ENCODE assay signal across 9 mouse cellular contexts in the genomic region with DNA sequence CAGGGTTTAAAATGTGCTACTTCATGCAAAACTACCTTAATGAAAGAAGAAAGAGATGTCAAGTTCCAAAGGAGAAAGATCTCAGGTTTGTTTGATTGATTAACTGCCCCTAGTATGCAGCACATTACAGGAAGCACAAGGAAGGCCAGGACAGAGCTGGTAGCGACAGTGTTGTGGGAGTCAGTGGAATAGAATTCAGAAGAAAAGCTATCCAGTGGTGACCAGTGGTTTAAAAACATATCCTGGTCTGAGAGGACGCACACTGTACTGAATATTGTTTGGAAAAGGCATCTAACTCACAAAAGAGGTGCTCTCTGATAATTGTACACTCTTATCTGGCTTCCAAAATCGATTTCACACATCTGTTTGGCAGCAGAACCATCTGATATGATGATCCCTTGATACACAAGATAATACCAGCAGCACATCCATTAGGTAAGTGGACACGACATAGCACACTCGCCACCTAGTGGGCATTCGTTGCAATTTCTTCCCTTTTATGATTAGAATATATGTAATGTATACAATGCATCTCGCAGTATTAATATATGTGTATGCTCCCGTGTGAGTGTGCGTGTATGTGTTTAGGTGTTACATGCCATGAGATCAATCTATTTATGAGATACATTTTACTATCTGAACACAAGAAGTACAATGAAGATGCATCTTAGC. TPM values are rescaled to one million over a fixed set of nuclear protein-coding genes. Genes with fewer than 3 reads are reported as not detected.
DNase-seq lines count a peak whose midpoint lies in the region; ATAC-seq and TF ChIP-seq lines count a peak whose summit lies in the region.
"Had no signal": no experiment of that assay in that cellular context is flagged by ENCODE, and none has a peak within 500 bp of the region (broad histone marks: within the 10 kb centered on the region; RNA-seq: fewer than 3 reads in every experiment).

No protein-coding gene starts in this region.

- WGBS in forebrain, embryonic 13.5 days = 32% methylated on average over 9 of the region's 9 CpGs
- 26% methylated on average over 9 of the region's 9 CpGs for WGBS in kidney, embryonic 16.5 days
- WGBS in lung, postnatal 0 days = 18% methylated on average over 9 of the region's 9 CpGs

- H3K27me3 ChIP-seq in forebrain, embryonic 13.5 days = no peaks in the 10 kb centered on the region
- no peaks in the 10 kb centered on the region for H3K27me3 ChIP-seq in kidney, embryonic 16.5 days (ENCODE audit: insufficient read depth, low read length)
- H3K27me3 ChIP-seq in lung, postnatal 0 days (replicated peaks; ENCODE audit: insufficient read depth, low read length) = no peaks in the 10 kb centered on the region
- H3K27me3 ChIP-seq: lung, embryonic 15.5 days had no signal

- ATAC-seq in forebrain, embryonic 13.5 days = peak; percentile 90
- peak; percentile 57; the same call in 1 of the 2 replicates for ATAC-seq in kidney, embryonic 16.5 days (ENCODE audit: low FRiP score, low TSS enrichment)
- ATAC-seq in lung, postnatal 0 days = no peak

- DNase-seq in urinary bladder, postnatal 25 days (ENCODE audit: low spot score) = peak; percentile 10
- DNase-seq in urinary bladder, postnatal 36 days (ENCODE audit: low spot score in 2 of 2) = no peak
- DNase-seq in cerebellum, adult 11 months = peak; percentile 32
- peak; percentile 44 for DNase-seq in lung, postnatal 0 days (ENCODE audit: low spot score)
- DNase-seq in right cerebral cortex, adult 18-20 months = peak; percentile 59
- DNase-seq in spleen, adult 12 weeks (ENCODE audit: low spot score) = no peak

- peak; percentile 83 for TF ChIP-seq CTCF in lung, postnatal 0 days (IDR thresholded peaks at IDR 0.05)

- no peaks in the 10 kb centered on the region for H3K9me3 ChIP-seq in forebrain, embryonic 13.5 days (replicated peaks)
- no peaks in the 10 kb centered on the region for H3K9me3 ChIP-seq in kidney, embryonic 16.5 days (ENCODE audit: low read length)
- no peaks in the 10 kb centered on the region for H3K9me3 ChIP-seq in lung, postnatal 0 days (ENCODE audit: low read length)
- H3K9me3 ChIP-seq: lung, embryonic 15.5 days had no signal

- no peak overlapping the region for H3K27ac ChIP-seq in forebrain, embryonic 13.5 days
- H3K27ac ChIP-seq in kidney, embryonic 16.5 days (ENCODE audit: low read length) = no peak overlapping the region
- no peak overlapping the region for H3K27ac ChIP-seq in lung, postnatal 0 days (ENCODE audit: low read length)
- H3K27ac ChIP-seq: lung, embryonic 15.5 days had no signal

- H3K9ac ChIP-seq in forebrain, embryonic 13.5 days = no peak overlapping the region
- H3K9ac ChIP-seq in kidney, embryonic 16.5 days (replicated peaks; ENCODE audit: low read length) = no peak overlapping the region
- H3K9ac ChIP-seq in lung, postnatal 0 days (replicated peaks; ENCODE audit: low read depth) = no peak overlapping the region
- H3K9ac ChIP-seq: lung, embryonic 15.5 days had no signal

- H3K4me1 ChIP-seq in forebrain, embryonic 13.5 days = no peaks in the 10 kb centered on the region
- no peaks in the 10 kb centered on the region for H3K4me1 ChIP-seq in kidney, embryonic 16.5 days (ENCODE audit: insufficient read depth, low read length)
- no peaks in the 10 kb centered on the region for H3K4me1 ChIP-seq in lung, postnatal 0 days (ENCODE audit: insufficient read depth, low read depth, low read length)
- H3K4me1 ChIP-seq: lung, embryonic 15.5 days had no signal

- no peak overlapping the region for H3K4me2 ChIP-seq in forebrain, embryonic 13.5 days
- H3K4me2 ChIP-seq in kidney, embryonic 16.5 days (replicated peaks; ENCODE audit: low read depth, low read length) = no peak overlapping the region
- no peak overlapping the region for H3K4me2 ChIP-seq in lung, postnatal 0 days (replicated peaks; ENCODE audit: low read depth, low read length)
- H3K4me2 ChIP-seq: lung, embryonic 15.5 days had no signal

- H3K4me3 ChIP-seq in forebrain, embryonic 13.5 days = no peak overlapping the region
- no peak overlapping the region for H3K4me3 ChIP-seq in kidney, embryonic 16.5 days (ENCODE audit: low read length)
- no peak overlapping the region for H3K4me3 ChIP-seq in lung, postnatal 0 days (ENCODE audit: low read depth, low read length)
- H3K4me3 ChIP-seq: lung, embryonic 15.5 days had no signal

- H3K36me3 ChIP-seq in forebrain, embryonic 13.5 days (ENCODE audit: poor library complexity, severe bottlenecking) = no peaks in the 10 kb centered on the region
- no peaks in the 10 kb centered on the region for H3K36me3 ChIP-seq in kidney, embryonic 16.5 days (ENCODE audit: insufficient read depth, low read length)
- no peaks in the 10 kb centered on the region for H3K36me3 ChIP-seq in lung, postnatal 0 days (ENCODE audit: insufficient read depth, low read length)
- H3K36me3 ChIP-seq: lung, embryonic 15.5 days had no signal

- no peak for TF ChIP-seq EP300 in lung, postnatal 0 days (IDR thresholded peaks at IDR 0.05)

RNA-seq across cellular contexts. Expression of gene Cntnap2, which starts 33.0 kb away (rescaled TPM):
- polyA plus RNA-seq in forebrain, embryonic 13.5 days (2015; fragmentation: Nextera tagmentation; extraction: Ambion mirVana) = 83.7 and 96.3 TPM in 2 replicates
- polyA plus RNA-seq in kidney, embryonic 16.5 days (2015; fragmentation: Nextera tagmentation; extraction: Ambion mirVana) = 2.2 and 3.4 TPM in 2 replicates
- polyA plus RNA-seq in lung, postnatal 0 days (2015; fragmentation: Nextera tagmentation; extraction: Ambion mirVana) = 0.10 and 0.11 TPM in 2 replicates

Comparison
In these comparisons a context has a peak if more than half of its experiments do, and no peak if none do; other contexts are left out.
1. DNase-seq: peak in urinary bladder, postnatal 25 days (single experiment), cerebellum, adult 11 months (single experiment), lung, postnatal 0 days (single experiment) and right cerebral cortex, adult 18-20 months (single experiment); none in urinary bladder, postnatal 36 days (0 of 2) and spleen, adult 12 weeks (single experiment).
2. RNA of gene Cntnap2, which starts 33.0 kb away (polyA plus RNA-seq): 83.7 to 96.3 TPM in forebrain, embryonic 13.5 days; 2.2 to 3.4 TPM in kidney, embryonic 16.5 days and 0.10 to 0.11 TPM in lung, postnatal 0 days; every median in the first group is over 10 times any median in the second.